Mouse (Mus musculus) cortical plate, adult 2 months (tissue): ENCODE data around the gene Exoc8.

Source experiments
- CTCF ChIP-seq: fragments of 200-500 bp; IDR thresholded peaks from 2 replicates; pipeline ENCODE4 v1.5.1; 2011; ENCODE audit warnings: mild to moderate bottlenecking, control low read depth, low read length; ENCODE audit not compliant: insufficient read depth; ENCODE audit errors: extremely low read depth
- POLR2A ChIP-seq: fragments of 200-500 bp; IDR thresholded peaks from 2 replicates; pipeline ENCODE4 v1.6.1; 2011; ENCODE audit warnings: mild to moderate bottlenecking, low read length, control low read depth; ENCODE audit not compliant: insufficient read depth; ENCODE audit errors: extremely low read depth

DNA sequence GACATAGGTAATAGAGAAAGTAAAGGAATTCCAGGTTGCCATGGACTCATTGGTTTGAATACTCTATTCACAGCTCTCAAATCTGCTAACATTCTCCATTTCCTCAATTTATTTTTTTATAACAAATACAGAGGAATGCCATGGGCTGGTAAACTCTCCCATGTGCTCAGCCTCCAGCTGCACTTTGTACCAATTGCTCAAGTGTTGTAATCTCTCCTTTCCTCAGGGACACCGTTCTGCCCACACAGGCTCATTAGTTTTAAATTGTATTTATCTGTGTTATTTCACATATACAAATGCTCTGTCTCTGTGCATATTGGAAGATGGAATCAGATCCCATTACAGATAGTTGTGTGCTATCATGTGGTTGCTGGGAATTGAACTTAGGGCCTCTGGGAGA, 44.0 kb downstream of the Exoc8 start:
- TF ChIP-seq CTCF = no peak
- TF ChIP-seq POLR2A = no peak
